Mouse (Mus musculus) right cerebral cortex, postnatal 25 days (tissue): Measurements from ENCODE around the gene Zfp36l1.
A peak's percentile ranks its signal among the peaks of the same experiment; 100 is the strongest.

Source experiments
- DNase-seq: peaks from one replicate; pipeline ENCODE4 v3.0.0; 2022

The Zfp36l1 gene

DNA sequence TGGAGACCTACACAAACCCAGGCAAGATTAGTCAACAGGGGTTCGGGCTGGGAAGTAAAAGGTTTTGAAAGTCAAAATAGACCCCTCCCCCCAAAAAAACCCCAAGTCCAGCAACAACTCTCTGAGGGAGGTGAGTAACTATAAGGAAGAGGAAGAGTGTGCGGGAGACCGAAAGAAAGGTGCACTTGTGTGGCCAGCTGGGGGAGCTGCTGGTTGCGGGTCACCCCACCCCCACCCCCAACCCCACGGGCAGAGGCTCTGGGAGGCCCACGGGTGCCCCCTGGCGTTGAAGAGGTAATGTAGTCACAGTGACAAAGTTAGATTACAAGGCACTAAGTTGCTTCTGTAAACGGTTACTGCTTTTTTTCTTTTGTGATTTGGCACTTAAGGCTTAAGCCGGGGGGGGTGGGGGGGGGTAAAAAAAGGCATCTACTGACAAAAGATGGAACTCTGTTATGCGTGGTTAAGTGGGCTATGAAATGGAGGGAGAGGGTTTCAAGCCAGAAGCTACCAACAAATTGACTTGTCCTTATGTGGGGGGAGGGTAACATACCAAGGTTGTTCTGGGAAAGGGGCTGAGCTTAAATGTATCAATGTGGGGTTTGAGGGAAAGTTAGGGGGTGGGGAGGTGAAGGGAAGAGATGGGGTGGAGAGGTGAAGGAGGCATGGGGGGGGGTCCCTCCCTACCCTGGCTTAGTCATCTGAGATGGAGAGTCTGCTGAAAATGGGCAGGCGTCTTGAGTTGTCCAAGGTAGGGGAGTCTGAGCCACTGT, 3.7 kb downstream of the Zfp36l1 start:
- DNase-seq: peak; percentile 53

DNA sequence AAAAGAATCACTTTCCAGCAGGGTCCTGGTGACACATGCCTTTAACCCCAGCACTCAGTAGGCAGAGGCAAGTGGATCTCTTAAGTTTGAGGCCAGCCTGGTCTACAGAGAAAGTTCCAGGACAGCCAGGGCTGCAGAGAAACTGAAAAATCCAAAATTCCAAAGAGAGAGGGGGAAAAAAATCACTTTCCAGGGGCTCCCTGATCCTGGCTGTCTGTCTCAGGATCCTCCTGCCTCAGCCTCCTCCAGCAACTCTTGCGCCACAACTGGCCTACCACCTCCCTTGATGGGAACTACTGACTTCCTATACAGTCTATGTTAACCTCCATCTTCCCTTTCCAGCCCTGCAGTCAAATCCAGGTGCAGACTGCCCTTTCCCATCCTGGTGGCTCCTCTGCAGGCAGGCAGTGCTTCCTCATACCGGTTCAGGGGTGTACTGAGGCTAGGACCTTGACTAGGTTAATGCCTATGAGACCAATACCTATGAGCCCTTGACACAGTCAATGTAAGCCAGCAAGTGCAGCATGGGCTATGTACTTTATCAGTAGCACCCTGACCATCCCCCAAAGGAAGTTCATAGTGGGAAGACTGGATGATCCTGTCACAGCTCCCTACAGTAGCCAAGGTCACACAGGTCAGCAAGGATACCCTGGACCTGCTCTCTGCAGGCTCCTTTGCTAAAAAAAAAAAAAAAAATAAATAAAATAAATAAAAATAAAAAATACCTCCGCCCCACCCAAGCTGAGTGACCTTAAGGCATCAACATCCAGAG, 5.7 kb downstream of the Zfp36l1 start:
- DNase-seq: no peak

DNA sequence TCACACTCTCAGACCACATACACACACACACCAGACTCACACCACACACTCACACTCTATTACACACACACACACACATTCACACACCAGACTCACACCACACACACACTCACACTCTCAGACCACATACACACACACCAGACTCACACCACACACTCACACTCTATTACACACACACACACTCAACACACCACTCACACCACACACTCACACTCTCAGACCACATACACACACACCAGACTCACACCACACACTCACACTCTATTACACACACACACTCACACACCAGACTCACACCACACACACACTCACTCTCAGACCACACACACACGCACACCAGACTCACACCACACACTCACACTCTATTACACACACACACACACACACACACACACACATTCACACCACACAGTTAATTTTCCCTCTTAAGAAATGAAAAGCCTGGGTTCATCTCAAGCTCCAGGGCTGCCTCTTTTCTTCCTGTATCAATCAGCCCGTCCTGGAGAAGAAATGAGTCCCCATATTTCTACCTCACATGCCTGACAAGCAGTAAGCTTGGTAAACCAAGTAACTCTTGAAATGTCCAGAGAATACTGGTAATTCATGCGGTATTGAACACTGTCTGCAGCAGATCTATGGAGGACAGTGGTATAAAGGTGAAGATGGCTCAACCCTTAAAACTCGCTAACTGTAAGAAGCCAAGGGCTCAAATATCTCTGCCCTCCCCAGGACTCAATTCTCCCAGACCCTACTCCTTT, 6.5 kb downstream of the Zfp36l1 start:
- DNase-seq: no peak

DNA sequence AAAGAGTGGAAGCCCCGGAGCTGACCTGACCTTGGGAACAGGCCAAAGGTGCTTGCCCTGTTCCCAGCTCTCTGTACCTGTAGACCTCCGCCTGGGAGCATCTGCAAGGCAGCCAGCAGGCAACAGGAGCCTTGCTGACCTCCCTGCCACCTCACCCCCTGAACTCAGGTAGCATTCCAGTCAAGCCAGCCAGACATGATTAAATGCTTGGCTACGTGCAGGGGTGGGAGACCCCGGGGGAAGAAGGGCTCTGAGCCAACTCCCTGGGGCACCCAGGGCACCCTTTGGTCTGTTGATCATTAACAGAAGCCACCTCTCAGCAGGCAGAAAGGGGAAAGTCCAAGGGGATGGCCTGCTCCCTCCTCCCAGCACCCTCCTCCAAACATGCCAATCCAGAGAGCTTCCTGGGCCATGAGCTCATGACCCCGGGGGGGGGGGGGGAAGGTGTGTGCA, 9.3 kb downstream of the Zfp36l1 start:
- DNase-seq: no peak

DNA sequence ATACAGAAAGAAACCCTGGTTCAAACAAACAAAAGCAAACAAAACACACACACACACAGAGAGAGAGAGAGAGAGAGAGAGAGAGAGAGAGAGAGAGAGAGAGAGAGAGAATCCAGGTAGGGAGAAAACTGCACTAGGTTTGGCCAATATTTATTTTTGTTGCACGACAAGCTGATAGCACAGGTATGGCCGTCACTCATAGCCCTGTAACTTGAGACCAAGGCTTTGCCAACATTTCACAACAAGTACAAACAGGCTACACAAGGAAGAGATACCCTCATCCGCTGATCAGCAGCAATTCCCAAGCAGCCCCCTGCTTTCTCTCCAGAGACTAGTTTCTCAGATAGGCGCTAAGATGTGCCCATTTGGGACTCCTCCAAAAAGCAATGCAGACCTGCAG, 9.7 kb downstream of the Zfp36l1 start:
- DNase-seq: no peak

DNA sequence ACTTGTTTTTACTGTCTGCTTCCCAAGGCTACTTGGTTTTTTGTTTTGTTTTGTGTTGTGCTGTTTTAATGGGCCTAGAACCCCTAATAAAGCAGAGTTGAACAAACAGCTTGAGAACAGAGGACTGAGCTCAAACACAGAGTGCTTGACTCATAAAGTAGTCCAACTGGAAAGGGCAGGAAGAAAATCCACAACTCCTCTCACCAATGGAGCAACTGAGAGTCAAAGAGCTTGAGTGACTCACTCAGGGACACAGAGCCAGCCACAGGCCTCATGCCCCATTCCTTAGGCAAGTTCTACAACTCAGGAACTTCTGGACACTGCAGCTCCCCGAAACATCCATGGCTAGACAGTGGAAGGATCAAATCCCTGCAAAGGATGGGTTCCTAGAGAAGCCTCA, 14.0 kb downstream of the Zfp36l1 start:
- DNase-seq: no peak

DNA sequence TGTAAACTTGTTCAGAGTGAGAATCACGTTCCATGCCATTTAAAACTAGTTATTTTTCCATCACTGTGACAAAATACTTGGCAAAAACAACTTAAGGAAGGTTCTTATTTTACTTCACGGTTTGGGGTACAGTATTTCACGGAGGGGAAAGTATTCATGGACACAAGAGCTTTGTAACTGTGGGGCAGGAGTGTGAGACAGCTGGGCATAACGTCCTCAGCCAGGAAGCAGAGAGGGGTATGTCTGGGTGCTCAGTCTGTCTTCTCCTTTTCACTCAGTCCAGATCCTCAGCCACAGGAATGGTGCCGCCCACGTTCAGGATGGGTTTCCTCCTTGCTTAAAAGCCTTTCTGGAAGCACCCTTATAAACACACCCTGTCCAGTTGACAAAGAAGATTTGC, 16.1 kb downstream of the Zfp36l1 start:
- no peak for DNase-seq

DNA sequence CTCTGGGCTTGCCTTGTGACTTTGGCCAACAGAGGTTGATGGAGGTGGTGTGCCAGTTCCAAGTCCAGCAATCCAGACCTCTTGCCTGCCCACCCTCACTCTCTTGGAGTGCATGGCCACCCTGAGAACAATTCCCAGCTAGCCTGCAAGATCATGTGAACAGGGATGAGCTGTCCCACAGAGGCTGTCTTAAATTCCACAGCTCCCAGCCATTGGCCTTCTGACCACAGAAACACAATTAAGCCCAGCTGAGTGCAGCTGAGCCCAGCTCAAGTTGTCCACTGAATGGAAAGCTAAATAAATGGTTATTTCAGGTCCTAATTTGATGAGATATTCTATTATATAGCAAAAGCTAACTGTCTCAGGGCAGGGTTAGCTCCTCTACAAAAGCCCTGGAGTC, 20.0 kb downstream of the Zfp36l1 start:
- DNase-seq: no peak

DNA sequence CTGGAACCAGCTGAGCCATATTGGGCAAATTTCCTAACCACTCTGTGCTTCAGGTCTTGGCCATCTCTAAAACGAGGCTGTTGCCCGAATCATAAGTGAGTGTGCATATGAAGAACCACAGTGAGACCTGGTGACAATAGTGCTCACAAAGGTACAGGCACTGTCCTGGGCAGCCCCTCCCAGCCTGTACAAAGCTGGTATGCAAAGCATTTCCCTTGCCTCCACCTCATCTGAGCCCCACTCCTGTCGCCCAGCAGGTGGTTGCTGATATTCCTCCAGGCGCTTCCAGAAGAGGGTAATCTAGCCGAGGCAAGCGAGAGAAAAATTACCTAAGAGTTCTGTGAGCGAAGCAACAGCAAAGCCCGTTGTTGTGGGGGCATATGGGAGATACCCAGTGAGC, 21.7 kb downstream of the Zfp36l1 start:
- no peak for DNase-seq

DNA sequence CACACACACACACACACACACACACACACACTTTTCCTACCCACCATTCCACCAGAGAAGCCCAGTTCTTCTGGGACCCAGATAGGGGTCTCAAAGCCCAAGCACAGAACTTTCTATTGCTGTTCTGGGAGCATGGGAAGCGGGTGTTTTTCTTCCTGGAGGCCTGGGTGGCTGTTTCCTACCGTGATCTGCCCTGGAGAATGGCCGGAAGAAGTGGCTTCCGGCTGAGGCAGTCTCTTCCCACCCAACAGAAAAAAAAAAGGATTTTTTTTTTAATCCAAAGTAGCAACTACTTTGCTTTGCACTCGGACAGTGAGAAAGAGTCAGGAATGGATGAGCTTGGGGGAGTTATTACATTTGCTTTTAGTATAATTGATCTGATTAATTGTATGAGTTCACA, 22.3 kb downstream of the Zfp36l1 start:
- DNase-seq: no peak

DNA sequence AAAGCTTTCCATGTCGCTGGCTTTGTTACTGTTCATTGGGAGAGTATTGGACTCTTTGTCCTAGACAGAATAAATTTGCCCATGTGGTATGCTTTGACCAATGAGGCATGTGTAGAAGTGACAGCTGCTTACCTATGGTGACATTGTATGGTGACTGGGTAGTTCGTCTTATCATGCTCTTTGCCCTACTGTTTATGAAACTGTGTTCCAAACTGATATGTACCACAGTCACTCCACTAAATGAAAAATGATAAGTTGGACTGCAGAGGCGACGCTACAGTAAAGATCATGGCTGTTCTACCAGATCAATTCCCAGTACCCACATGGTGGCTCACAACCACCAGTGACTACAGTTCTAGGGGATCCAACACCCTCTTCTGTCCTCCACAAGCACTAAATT, 24.7 kb downstream of the Zfp36l1 start:
- no peak for DNase-seq

DNA sequence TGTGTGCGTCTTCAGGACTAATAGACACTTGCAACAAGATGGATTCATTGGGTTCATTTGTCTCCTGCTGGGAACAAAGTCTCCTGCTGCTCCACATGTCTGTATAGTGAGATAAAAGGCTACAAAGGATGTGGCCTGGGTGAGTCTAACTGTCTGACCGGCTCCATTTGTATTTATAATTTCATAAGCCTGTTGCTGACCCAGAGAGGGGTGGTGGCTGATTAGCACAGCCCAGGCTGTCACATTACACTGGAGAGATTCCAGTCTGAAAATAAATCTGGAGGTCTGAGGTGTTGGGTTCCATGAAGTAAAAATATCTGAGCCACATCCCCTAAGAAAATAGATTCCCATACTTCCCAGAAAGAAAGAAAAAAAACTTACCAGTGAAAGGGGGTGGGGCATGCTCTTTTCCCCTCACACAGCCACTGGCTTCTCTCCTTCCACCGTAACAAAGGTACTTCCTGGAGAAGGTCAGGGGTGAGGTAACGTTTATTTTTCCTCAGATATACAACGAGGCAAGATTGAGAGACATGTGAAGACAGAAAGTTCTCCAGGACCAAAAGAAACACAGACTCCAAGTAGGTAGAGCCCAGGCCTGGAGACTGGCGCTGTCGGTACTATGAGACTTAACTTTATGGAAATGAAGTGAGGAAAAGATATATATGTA, 28.2 kb downstream of the Zfp36l1 start:
- DNase-seq: no peak

DNA sequence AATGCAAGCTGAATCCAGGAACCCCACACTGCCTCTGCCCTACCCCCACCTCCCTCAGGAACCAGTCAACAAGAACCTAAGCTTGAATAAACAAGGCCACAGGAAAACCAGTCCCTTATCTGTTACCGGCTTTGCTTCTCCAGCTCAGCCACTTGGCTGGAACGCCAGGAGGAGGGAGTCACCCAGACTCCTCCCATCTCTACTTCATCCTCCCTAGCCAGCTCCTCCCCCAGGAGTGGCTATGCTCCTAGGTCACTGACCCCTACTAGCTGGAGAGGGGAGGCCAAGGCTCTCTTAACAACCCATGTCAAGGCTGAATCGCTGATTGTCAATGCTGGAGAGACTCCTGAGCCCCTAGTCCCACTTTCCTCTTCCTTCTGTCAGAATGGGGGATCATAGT, 28.9 kb downstream of the Zfp36l1 start:
- no peak for DNase-seq

DNA sequence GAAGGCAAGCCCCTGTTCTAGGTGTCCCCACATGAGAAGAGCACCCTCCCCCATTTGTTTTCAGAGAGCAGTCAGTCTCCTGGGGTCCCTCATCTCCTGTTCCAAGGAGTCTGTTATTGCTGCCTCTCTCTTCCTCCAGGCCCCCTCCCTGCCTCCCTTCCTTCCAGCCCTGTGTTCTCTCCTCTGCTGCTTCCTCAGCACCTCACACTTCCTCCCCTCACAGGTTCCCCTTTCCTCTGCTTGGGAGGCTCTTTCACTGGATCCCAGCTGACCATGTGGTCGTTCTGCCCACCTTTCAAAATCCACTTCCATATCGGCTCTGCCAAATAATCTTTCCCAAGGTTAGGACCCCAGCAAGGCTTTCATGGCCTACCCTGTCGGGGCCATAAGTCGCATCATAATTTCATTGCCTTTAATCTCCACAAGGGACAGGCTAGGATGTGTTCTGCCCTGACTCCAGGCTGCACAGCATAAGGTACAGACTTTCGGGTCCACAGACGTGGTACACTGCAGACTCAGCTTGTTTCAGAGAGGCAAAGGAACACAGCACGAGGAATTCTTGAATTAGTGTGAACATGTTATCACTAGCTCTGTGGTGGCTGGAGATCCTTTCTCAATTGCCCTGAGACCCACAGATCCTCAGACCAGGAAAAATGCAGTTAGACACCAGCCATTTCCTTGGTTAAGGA, 29.5 kb downstream of the Zfp36l1 start:
- no peak for DNase-seq

DNA sequence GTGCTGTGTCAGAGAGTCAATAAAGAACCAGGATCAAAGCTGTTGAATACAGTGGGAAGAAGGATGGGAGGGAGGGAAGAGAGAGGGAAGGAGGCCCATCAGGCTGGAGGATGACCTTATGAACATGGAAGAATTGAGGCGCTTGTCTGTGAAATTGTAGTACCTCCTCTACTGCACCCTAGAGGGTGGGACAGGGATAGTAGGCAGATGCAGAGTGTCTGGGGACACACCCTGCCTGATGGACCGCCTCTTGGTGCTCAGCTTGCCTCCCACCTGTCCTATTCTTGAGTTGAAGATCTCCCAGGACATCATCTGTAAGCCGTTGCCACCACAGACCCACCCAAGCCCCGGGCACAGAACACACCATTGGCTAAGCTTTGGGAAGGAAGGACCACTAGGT, 30.1 kb downstream of the Zfp36l1 start:
- DNase-seq: no peak

DNA sequence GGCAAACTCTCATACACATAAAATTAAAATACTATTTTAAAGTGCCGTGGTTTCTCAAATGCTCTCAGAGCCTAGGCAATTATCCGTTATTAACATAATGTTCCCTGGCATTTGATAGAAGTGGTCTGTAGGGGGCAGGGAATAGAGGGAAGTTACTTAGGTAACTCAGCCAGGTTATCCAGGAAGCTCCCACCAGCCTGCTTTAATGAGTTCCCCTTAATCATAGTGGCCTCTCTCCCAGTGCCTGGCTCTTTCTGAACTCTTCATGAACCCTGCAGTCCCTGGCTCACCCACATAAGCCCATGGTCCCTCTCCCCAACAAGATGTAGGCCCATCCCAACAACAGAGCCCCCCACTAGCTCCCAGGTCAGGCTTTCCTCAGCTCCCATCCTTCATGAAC, 31.4 kb downstream of the Zfp36l1 start:
- no peak for DNase-seq

DNA sequence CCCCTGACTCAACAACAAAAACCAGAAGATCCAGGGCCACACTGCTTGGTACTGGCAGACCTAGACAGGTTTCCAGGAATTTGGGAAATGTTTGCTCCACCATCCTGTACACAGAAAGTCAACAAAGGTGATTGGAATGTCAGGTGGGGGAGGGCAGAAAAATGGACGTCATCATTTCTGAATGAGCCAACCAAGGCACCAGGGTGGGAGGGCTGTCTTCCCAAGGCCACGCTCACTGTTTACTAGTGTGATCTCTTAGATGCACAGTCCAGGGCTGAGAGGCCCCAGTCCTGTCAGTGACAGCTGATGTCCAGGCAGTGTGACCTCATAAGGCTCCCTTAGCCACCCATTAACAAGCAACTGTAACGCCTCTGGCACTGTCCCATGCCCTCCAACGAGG, 32.9 kb downstream of the Zfp36l1 start:
- no peak for DNase-seq

DNA sequence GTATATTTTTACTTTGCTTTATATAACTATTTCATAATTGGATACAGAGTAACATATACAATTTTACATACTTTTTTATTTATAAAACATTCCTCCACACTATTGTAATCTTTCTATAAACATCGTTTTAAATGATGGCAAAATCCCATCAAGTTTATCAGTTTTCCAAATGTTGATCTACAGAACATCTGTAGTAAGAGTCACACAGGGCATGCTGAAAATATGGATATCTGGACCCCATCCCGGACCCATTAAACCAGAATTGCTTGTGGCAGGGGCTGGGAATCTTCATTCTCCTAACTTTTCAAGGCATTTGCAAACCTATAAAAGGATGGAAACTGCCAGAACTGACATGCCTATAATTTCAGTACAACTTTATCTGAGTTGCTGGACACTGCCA, 38.5 kb downstream of the Zfp36l1 start:
- no peak for DNase-seq

DNA sequence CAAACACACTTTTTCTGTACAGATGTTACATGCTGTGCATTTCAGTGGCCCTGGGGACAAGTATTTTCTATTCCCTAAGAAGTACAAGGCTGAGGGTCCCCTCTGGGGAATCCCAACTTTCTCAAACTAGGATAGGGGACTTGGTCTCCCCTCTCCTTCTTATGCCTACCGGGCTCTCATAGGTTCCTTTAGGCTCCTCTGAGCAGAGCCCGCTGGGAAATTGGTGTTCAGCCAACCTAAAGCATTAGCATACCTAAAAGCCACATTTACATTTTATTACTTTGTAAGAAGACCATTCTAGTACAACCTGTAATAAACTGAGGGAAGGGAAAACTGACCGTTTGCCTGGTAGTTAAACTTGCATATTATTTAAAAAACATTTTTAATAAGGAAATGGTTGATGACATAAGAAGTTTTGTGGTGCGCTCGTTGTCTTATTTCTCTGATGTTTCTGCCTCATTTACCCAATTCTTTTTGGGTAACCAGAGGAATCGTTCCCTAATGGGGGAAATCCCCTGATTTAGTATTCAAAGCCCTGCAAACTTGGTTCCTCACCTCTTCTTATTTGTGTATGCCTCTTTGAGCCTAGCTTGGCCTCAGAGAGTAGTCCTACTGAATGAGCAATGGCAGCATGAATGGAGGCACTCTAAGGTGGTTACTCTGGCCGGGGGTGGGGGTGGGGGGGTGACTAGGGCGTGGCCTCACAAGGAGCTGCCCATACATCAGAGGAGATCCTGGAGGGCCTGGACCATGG, 42.1 kb downstream of the Zfp36l1 start:
- no peak for DNase-seq

DNA sequence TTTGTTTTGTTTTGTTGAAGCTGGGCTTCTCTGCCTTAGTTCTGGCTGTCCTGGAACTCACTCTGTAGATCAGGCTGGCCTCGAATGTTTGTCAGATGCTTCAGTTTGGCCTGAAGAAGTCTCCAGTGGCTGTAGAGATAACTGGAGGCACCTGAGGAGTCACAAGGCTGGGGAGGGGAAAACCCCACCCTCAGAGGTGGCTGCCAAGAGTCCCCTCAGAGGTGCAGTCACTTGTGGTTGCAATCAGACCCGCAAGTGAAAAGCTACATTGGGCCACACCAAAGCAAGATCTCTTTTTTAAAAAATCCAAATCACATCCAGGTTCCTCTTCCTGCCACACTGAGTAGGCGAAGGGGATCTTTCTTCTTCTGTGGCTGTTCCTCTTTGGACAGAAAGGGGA, 43.8 kb downstream of the Zfp36l1 start:
- DNase-seq: no peak

DNA sequence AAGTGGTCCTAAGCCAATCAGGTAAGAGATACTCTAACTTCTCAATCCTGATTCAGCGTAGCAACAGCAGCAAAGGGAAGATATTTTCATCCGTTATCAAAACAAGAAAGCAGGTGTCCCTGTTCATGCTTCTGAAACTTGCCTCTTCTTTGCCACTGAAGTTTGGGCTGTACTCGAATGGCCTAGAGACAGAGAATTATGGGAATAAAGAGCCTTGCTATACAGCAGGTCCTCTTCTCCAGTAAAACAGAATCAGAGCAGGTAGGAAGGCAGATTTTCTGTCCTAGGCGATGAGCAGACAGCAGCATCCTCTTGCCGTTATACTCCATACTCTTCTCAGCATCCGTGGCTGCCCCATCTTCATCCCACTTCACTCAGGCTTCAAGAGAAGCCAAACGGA, 44.8 kb downstream of the Zfp36l1 start:
- DNase-seq: no peak

DNA sequence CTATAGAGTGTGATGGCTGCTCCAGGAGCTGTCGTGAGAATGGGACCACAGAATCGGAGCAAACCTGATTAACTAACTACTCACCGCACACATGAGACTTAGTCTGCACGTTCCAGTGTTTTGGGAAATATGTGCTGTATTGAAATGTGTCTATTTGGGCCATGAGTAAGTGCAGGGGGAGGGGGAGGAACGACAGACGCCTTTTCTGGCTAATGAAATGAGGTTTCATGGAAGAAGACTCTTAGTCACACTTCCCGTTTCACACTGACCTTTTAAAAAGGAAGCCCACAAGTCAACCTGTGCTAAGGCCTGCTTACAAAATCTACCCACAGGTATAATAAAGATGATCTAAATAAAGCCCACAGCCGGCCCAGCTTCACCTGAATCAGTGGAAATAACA, 47.8 kb downstream of the Zfp36l1 start:
- DNase-seq: no peak
